Mouse (Mus musculus) yolk sac, embryonic 10.5 days (tissue): Measurements from ENCODE around the gene Doc2a.
"Not testable (repeated sequence)": the region's sequence is repeated elsewhere in the genome, so short reads cannot be mapped to it uniquely, and the experiment has no call there.

Experiments used
- DNase-seq: peaks from one replicate; pipeline ENCODE4 v3.0.0-alpha.2; 2017; ENCODE audit warnings: low spot score

Gene Doc2a

DNA sequence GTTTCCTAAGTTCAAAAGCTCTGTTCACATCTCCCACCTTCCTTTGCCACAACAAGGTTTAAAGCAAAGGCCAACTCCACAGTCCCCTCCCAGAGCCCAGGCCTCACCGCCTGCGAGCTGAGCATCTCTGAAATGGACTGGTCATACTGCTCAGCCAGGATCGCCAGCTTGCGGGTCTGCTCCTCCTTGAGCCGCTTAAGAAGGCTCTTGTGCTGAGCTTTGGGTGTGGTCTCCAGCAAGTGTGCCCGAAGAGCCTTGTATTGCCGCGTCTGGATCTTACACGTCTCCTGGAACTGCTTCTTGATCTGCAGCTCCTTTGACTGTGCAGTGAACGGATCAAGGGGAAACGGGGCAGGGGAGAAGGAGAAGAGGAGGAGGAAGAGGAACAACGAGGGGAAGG is 20.8 kb downstream of the Doc2a start:
- DNase-seq: no peak

- DNase-seq: no peak
These were observed 22.7 kb downstream of the Doc2a start for GRCm38 (mm10) chr7:126869780-126870519.

DNA sequence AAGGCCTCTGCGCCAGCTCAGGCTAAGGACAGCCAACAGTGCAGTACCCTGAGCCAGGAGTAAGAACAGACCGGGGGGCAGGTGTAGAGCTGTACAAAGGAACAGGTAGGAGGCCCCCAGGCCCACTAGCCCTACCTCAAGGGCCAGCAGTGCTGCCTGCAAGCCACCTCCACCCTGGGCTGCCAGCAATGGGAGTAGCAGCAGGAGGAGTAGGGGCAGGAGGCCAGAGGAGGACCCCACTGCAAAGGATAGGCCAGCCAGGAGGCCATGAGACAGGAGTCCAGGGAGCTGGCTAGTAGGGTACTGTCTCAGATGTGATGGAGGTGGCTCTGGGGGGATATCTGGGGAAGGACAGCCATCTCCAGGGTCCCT is 23.3 kb downstream of the Doc2a start:
- no peak for DNase-seq

- DNase-seq: no peak
These were observed 30.0 kb downstream of the Doc2a start for GRCm38 (mm10) chr7:126877239-126877638.

DNA sequence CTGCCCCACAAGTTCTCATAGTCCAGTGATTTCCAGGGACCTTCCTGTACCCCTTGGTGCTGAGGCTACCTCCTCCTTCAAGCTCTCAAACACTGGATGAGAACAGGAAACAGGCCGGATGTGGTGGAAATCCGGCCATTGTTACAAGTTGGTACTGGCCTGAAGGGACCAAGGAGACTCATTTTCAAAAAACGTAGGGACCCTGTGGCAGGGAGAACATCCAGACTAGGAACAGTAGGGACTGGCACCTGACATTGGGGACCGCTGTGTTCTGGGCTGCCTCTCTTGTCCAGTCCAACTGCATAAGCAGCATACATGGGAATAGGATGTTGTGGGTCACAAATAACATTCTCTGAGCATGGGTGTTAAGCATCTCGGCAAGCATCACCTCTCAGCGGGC is 33.8 kb downstream of the Doc2a start:
- DNase-seq: no peak

DNA sequence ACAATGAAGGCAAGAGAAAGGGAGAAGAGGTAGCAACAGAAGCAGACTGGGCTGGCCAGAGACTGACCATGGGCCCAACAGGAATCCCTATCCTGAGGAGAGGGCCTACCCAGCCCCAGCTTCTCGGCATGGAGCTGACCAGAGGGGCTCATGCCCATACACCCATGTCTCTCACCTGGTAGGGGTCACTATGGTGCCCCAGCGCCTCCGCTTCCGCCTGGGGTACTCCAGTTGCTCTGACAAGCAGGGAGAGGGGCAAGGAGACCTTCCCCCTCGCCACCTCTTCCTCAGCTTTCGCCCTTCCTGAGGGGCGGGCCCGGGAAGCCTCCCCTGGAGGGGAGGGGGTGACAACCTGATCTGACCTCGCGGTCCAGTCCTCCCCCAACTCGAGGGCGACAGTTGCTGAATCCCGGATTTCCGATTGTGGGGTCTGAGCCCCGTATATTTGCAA is 36.5 kb downstream of the Doc2a start:
- peak; percentile 30 for DNase-seq

DNA sequence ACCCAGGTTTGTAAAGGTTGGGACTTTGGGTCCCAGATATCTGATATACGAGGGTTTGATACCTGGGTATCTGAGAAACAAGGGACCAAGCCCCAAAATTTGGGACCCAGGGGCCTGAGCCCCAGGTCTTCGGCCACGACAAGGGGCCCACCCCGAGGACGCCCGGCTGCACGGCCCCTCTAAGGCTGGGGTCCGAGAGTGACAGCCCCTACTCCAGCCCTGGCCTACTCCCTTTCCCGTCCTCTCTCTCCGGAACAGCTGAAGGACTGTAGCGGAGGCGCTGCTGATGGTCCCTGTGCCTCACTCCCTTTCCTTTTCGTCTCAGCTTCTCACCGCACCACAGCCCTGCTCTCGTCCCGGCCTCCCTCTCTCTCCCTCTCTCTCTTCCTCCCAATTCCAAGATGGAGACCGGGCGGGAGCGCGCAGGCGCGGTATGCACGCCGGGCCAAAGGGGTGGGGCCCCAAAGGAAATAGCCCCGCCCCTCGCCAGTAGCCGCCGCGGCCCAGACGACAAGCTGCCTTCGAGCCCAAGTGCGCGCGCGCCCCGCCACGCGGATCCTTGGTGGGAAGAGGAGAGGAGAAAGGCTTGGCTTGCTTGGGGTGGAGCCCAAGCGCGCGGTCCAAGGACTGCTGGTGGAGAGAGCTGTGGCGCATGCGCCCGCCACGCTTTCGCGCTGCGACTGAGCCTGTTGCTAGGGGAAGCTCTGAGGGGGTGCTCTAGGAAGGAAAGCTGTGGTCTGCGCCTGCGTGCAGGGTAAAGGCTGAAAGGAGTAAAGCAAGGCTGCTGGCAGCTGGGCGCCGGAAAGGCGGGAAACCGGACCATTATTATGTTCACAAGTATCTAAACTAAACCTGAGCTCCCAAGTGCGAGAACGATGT is 37.3 kb downstream of the Doc2a start, which contains the start of gene Taok2:
Taok2 (minus strand) TSS at position 418 of the 879 bp plus-strand sequence.
- DNase-seq: peak; percentile 99

GRCm38 (mm10) chr7:126887281-126887680 is 40.1 kb downstream of the Doc2a start:
- DNase-seq: no peak

DNA sequence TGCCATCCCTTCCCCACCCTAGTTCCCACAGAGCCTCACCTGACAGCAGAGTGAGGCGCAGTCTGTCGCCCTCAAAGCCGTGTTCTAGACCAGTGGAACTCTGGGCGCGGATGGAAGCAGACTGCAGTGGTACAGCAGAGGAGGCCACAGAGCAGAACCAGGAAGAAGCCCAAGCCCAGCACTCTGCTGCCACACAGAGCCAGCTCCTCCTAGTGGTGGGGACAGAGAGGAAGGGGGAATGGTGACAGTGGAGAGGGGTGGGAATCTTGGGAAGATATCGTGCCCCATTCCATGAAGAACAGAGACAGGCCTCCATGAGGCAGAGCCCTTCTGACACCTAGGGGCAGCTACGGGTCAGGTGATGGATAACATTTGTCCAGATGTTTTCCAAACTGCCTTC is 41.6 kb downstream of the Doc2a start:
- no peak for DNase-seq

DNA sequence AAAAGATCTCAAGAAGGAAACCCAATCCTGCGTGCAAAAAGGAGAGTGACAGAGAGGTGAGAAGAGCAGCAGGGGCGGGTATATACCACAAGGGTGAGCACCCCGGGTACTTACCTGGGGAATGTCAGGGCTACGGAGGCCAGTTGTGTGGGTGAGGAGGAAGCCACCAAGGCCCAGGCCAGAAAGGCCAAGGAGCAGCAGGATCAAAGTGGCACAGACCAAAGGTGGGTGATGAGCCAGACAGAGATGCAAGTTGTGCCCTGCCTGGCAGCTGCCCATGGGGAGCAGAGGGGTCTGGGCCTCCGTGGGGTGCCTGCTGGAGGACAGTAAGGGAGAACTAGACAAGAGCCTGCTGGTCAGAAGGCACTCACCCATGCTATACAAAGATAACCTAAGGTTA is 49.7 kb downstream of the Doc2a start:
- DNase-seq: no peak

DNA sequence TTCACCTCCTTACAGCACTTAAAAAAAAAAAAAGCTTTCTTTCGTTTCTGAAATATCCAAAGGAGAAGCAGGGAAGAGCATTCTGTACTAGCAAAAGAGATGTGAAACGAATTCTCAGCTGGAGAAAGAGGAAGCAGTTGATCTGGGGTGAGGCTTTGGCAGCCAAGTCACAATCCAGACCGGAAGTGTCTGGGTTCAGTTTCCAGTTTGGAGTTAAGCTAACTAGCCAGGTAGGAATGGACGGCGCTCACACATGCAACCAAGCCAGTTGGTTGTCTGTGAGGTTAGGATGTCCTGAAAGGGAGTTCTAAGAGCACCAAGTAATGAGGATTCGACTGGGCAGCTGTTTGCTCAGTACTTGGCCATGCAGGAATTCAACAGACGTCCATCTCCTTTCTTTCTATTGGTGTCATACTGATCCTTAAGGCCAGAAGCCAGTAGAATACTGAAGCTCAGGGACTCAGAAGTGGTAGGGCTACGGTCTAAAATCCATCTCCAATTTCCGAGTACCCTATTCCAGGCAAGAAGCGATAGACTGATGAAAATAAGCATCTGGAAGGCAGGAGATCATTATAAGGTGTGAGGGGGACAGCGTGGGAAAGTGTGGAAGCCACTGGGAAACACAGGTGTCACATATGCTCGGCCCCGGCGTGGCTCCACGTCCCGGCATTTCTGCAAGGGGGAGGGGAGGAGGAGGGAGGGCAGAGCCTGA is 50.3 kb downstream of the Doc2a start:
- DNase-seq: no peak

DNA sequence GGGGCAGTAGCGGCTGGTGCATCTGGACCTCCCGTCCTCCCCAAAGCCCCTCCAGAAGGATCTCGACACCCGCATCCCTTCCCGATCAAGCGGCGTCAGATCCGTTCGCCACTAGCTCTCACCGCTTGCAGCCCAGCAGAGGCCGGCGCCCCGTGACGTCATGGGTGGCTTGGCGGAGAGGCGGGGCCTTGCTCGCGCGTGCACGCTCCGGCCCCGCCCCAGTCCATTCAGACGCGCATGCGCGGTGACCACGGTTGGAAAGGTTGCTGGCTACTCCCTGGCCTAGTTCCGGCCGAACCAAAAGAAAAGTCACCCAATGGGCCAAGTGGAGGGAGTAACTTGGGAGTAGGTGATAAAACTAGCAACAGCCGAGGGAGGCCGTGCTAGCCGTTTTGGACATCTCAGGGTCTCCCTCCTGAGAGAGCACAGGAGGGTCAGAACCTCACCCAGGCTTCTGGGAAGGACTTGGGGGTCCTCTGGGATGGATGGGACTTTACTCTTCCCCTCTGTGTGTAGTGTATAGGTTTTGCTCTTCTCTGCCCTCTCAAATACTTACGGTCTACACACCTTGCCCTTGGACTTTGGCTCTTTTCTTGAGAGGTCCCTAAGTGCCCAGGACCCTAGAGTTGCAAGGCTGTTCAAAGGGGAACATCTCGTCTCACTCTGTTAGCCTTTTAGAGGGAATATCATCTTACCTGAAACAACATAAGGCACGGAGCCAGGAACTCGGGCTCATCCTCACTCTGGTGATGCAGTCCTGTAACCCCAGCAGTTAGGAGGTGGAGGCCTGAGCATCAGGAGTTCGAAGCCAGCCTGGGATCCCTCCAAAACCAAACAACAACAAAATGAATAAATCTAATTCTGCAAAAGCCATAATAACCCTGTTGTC is 51.1 kb downstream of the Doc2a start:
- DNase-seq: peak; percentile 91

GRCm38 (mm10) chr7:126899781-126900180 is 52.6 kb downstream of the Doc2a start:
- DNase-seq: not testable (repeated sequence)
